In the genomic region with DNA sequence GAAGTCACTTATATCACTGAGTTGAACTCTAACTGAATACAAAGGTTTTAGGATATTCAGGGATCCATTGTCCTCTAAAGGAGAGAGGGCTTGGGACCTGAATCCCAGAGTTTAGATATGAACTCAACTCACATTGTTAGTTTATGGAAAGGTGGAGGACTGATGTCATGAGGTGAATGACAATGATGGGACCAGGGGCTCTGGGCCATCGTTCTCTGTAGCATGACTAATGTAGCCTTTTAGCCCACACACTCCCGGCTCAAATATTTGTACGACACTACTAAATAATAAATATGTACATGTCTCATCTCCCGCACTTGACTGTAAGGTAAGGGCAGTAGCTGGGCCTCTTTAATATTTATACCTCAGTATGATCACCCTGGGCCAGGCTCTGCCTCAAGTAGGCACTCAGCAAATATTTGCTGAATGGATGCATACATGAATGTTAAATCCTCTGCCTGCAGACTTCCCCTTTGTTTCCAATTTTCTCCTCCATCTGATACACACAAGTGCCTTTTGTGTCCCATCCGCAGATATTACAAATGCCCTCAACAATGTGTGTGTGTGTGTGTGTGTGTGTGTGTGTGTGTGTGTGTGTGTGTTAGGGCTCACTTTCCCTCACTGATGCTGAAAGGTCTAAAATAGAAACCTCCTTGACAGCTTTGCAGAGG, we compare ENCODE assay signal across 18 mouse cellular contexts. TPM values are rescaled to one million over a fixed set of nuclear protein-coding genes. Genes with fewer than 3 reads are reported as not detected.
DNase-seq lines count a peak whose midpoint lies in the region; ATAC-seq and TF ChIP-seq lines count a peak whose summit lies in the region.
"Had no signal": no experiment of that assay in that cellular context is flagged by ENCODE, and none has a peak within 500 bp of the region (broad histone marks: within the 10 kb centered on the region; RNA-seq: fewer than 3 reads in every experiment).

No protein-coding gene starts in this region.

- peak; percentile 70 for DNase-seq in embryo, embryonic 10.5 days (ENCODE audit: low spot score)
- DNase-seq in forebrain, embryonic 14.5 days (ENCODE audit: low spot score): peak; percentile 84
- peak; percentile 33 for DNase-seq in hindbrain, postnatal 0 days (ENCODE audit: low spot score)
- peak; percentile 61 for DNase-seq in neural tube, embryonic 11.5 days (ENCODE audit: low spot score)
- no peak for DNase-seq in urinary bladder, postnatal 4 days (ENCODE audit: low spot score in 2 of 2)
- DNase-seq in spleen, postnatal 36 days (ENCODE audit: low spot score in 2 of 2): no peak
- DNase-seq in kidney, adult 18-20 months: no peak
- DNase-seq: cerebellum, adult 11-12 months; lung, adult 18-20 months had no signal

- no peaks in the 10 kb centered on the region for H3K9me3 ChIP-seq in forebrain, embryonic 14.5 days (replicated peaks; ENCODE audit: control insufficient read depth, low read length)
- no peaks in the 10 kb centered on the region for H3K9me3 ChIP-seq in hindbrain, postnatal 0 days (ENCODE audit: low read length)
- no peaks in the 10 kb centered on the region for H3K9me3 ChIP-seq in neural tube, embryonic 11.5 days (ENCODE audit: control insufficient read depth, low read length)
- H3K9me3 ChIP-seq: heart, embryonic 13.5 days; kidney, embryonic 15.5 days had no signal

- H3K9ac ChIP-seq in forebrain, embryonic 14.5 days (ENCODE audit: low read length): no peak overlapping the region
- H3K9ac ChIP-seq in hindbrain, postnatal 0 days (replicated peaks; ENCODE audit: low read length): no peak overlapping the region
- H3K9ac ChIP-seq in neural tube, embryonic 11.5 days (ENCODE audit: low read length): no peak overlapping the region
- H3K9ac ChIP-seq: heart, embryonic 13.5 days; kidney, embryonic 15.5 days had no signal

- no peak overlapping the region for H3K4me3 ChIP-seq in forebrain, embryonic 14.5 days (ENCODE audit: low read depth, low read length)
- H3K4me3 ChIP-seq in hindbrain, postnatal 0 days (ENCODE audit: low read length): no peak overlapping the region
- no peak overlapping the region for H3K4me3 ChIP-seq in neural tube, embryonic 11.5 days (ENCODE audit: low read depth, low read length)
- H3K4me3 ChIP-seq: heart, embryonic 13.5 days; kidney, embryonic 15.5 days; layer of hippocampus, adult 2 months; left cerebral cortex, adult 2 months had no signal

- ATAC-seq in forebrain, embryonic 14.5 days: peak; percentile 90
- ATAC-seq in hindbrain, postnatal 0 days: peak; percentile 69
- ATAC-seq in neural tube, embryonic 11.5 days (ENCODE audit: insufficient read depth, low FRiP score, low TSS enrichment): peak; percentile 82

- WGBS in forebrain, embryonic 14.5 days: 25% methylated on average over 5 of the region's 5 CpGs
- whole genome bisulfite sequencing in hindbrain, postnatal 0 days: 13% methylated on average over 5 of the region's 5 CpGs
- 61% methylated on average over 5 of the region's 5 CpGs for WGBS in neural tube, embryonic 11.5 days

- no peaks in the 10 kb centered on the region for H3K36me3 ChIP-seq in forebrain, embryonic 14.5 days (ENCODE audit: control insufficient read depth, insufficient read depth, low read length)
- H3K36me3 ChIP-seq in hindbrain, postnatal 0 days (ENCODE audit: insufficient read depth, low read length): no peaks in the 10 kb centered on the region
- H3K36me3 ChIP-seq in neural tube, embryonic 11.5 days (ENCODE audit: control insufficient read depth, insufficient read depth, low read length): no peaks in the 10 kb centered on the region
- H3K36me3 ChIP-seq: heart, embryonic 13.5 days; kidney, embryonic 15.5 days had no signal

- H3K27me3 ChIP-seq in forebrain, embryonic 14.5 days (replicated peaks; ENCODE audit: control insufficient read depth, insufficient read depth, low read length): no peaks in the 10 kb centered on the region
- no peaks in the 10 kb centered on the region for H3K27me3 ChIP-seq in hindbrain, postnatal 0 days (ENCODE audit: insufficient read depth, low read length)
- no peaks in the 10 kb centered on the region for H3K27me3 ChIP-seq in neural tube, embryonic 11.5 days (ENCODE audit: control insufficient read depth, insufficient read depth, low read length)
- H3K27me3 ChIP-seq: heart, embryonic 13.5 days; kidney, embryonic 15.5 days had no signal

- H3K4me1 ChIP-seq in forebrain, embryonic 14.5 days (ENCODE audit: control insufficient read depth, insufficient read depth, low read length): 0 out of 2 replicates have a peak, but pooled peaks cover 2% of the 10 kb centered on the region
- no peaks in the 10 kb centered on the region for H3K4me1 ChIP-seq in hindbrain, postnatal 0 days (ENCODE audit: insufficient read depth, low read length)
- H3K4me1 ChIP-seq in neural tube, embryonic 11.5 days (ENCODE audit: control insufficient read depth, insufficient read depth, low read length): no peaks in the 10 kb centered on the region
- H3K4me1 ChIP-seq: heart, embryonic 13.5 days; kidney, embryonic 15.5 days had no signal

- H3K4me2 ChIP-seq in forebrain, embryonic 14.5 days (ENCODE audit: low read length): no peak overlapping the region
- H3K4me2 ChIP-seq in hindbrain, postnatal 0 days (ENCODE audit: low read depth, low read length): no peak overlapping the region
- no peak overlapping the region for H3K4me2 ChIP-seq in neural tube, embryonic 11.5 days (ENCODE audit: low read depth)
- H3K4me2 ChIP-seq: heart, embryonic 13.5 days; kidney, embryonic 15.5 days had no signal

- TF ChIP-seq CTCF in hindbrain, postnatal 0 days (IDR thresholded peaks at IDR 0.05; ENCODE audit: low read depth): no peak

- H3K27ac ChIP-seq in forebrain, embryonic 14.5 days (ENCODE audit: low read depth, low read length): peak overlapping the region; percentile 58
- H3K27ac ChIP-seq in hindbrain, postnatal 0 days: no peak overlapping the region
- H3K27ac ChIP-seq in neural tube, embryonic 11.5 days (ENCODE audit: low read depth, low read length): no peak overlapping the region
- H3K27ac ChIP-seq: heart, embryonic 13.5 days; kidney, embryonic 15.5 days; layer of hippocampus, adult 2 months; left cerebral cortex, adult 2 months; macrophage had no signal

RNA-seq across cellular contexts. Expression of a gene that starts 59.2 kb away (rescaled TPM):
- 0.28 and 0.32 TPM in 2 replicates for polyA plus RNA-seq in forebrain, embryonic 14.5 days (2014; fragmentation: Nextera tagmentation; extraction: Ambion mirVana)
- not detected in 2 replicates for total RNA-seq in hindbrain, postnatal 0 days (2014; rRNA removed)
- polyA plus RNA-seq in hindbrain, postnatal 0 days (2015; fragmentation: Nextera tagmentation; extraction: Ambion mirVana): 0.23 and 0.50 TPM in 2 replicates
- polyA plus RNA-seq in neural tube, embryonic 11.5 days (2014; fragmentation: Nextera tagmentation; extraction: Ambion mirVana): 0.17 and 0.35 TPM in 2 replicates
- total RNA-seq: adrenal gland, postnatal 4 days; gastrocnemius, adult 8-10 months; layer of hippocampus, adult 2 months; MEL had no signal
- polyA plus RNA-seq: macrophage; spleen, adult 2 months had no signal

Comparison
In these comparisons a context has a peak if more than half of its experiments do, and no peak if none do; other contexts are left out.
1. DNase-seq: peak in embryo, embryonic 10.5 days (single experiment), forebrain, embryonic 14.5 days (single experiment), hindbrain, postnatal 0 days (single experiment) and neural tube, embryonic 11.5 days (single experiment); none in urinary bladder, postnatal 4 days (0 of 2), spleen, postnatal 36 days (0 of 2) and kidney, adult 18-20 months (single experiment).
2. Peak in every context shown above with its lines, with median percentiles within 50 percentile points of each other: ATAC-seq.